ENCODE assay signal across 23 mouse cellular contexts in the genomic region with DNA sequence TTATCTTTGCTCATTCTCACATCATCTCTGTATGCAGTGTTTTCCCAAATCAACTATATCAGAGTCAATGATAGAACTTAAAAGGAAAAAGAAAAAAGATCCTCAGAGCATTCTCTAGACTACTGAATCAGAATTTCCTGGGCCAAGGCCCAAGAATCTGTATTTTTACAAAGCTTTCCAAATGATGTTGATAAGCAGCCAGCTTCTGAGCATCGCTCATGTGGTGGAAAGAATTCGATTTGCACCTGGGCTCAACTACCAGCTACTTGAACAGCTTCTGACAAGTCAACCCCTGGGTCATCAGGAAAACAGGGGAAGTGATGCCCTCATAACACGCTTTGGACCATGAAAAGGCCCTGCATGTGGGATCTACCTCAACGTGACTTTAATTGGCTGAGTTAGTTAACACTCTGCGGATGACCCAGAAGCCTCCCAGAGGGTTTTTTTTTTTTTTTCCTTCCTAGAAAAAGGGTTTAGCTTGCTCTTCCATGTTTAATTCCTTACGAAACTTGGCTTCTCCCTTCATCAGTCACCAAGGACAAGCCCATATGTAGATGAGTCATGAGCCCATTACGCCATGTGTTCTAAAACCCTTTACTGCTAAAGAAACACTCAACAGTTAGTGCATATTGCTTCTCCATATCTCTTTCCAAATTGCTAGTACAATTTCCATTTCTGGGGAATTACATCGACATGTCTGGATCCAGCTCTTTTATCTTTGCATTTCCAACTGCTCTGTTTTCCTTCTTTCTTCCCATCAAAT. TPM values are rescaled to one million over a fixed set of nuclear protein-coding genes. Genes with fewer than 3 reads are reported as not detected.
A peak's percentile ranks its signal among the peaks of the same experiment; 100 is the strongest.
DNase-seq lines count a peak whose midpoint lies in the region; ATAC-seq and TF ChIP-seq lines count a peak whose summit lies in the region.
"Had no signal": no experiment of that assay in that cellular context is flagged by ENCODE, and none has a peak within 500 bp of the region (broad histone marks: within the 10 kb centered on the region; RNA-seq: fewer than 3 reads in every experiment).

No protein-coding gene starts in this region.

- intact Hi-C loops in heart, adult 2 months (cut with DNase I) = no loop called here

- WGBS in heart, adult 2 months = 74% methylated on average over 8 of the region's 8 CpGs
- 90% methylated on average over 8 of the region's 8 CpGs for WGBS in limb, embryonic 10.5 days
- WGBS in stomach, postnatal 0 days = 74% methylated on average over 8 of the region's 8 CpGs

- no peak for TF ChIP-seq EP300 in heart, adult 2 months (IDR thresholded peaks at IDR 0.05; ENCODE audit: insufficient read depth, low read depth, low read length)
- no peak for TF ChIP-seq EP300 in stomach, postnatal 0 days (optimal IDR thresholded peaks at IDR 0.05)

- TF ChIP-seq POLR2A in heart, adult 2 months (IDR thresholded peaks at IDR 0.05; ENCODE audit: insufficient read depth, low read depth, low read length) = no peak

- DNase-seq in heart, adult 11 months = peak; percentile 43
- no peak for DNase-seq in heart, adult 2 months
- peak; percentile 62 for DNase-seq in Muller cell, postnatal 12 days (ENCODE audit: inconsistent ontology term)
- peak; percentile 4 for DNase-seq in fat pad, adult 2 months (ENCODE audit: extremely low read depth, low read depth, low spot score)
- no peak for DNase-seq in limb, embryonic 10.5 days (ENCODE audit: low spot score)
- DNase-seq in left cerebral cortex, adult 18-20 months (ENCODE audit: low spot score in 2 of 2) = no peak
- DNase-seq in stomach, postnatal 0 days (ENCODE audit: low spot score) = no peak
- DNase-seq: adrenal gland, postnatal 10 days; cerebellum, adult 11-12 months; cerebellum, adult 9-11 months; cerebellum, postnatal 36 days; gastrocnemius, postnatal 36 days; kidney, adult 18-20 months had no signal

- no peak overlapping the region for H3K4me3 ChIP-seq in heart, adult 2 months
- H3K4me3 ChIP-seq in limb, embryonic 10.5 days = no peak overlapping the region
- H3K4me3 ChIP-seq in stomach, postnatal 0 days (ENCODE audit: low read depth, low read length) = no peak overlapping the region
- H3K4me3 ChIP-seq: embryonic facial prominence, embryonic 13.5 days; heart, embryonic 12.5 days; hindbrain, embryonic 10.5 days; intestine, embryonic 15.5 days had no signal

- no peaks in the 10 kb centered on the region for H3K27me3 ChIP-seq in heart, adult 2 months (ENCODE audit: control insufficient read depth, insufficient read depth, low read length)
- H3K27me3 ChIP-seq in limb, embryonic 10.5 days (ENCODE audit: low read depth, poor library complexity, severe bottlenecking) = no peaks in the 10 kb centered on the region
- H3K27me3 ChIP-seq in stomach, postnatal 0 days (ENCODE audit: control insufficient read depth, insufficient read depth, low read length) = no peaks in the 10 kb centered on the region
- H3K27me3 ChIP-seq: heart, embryonic 12.5 days; intestine, embryonic 15.5 days had no signal

- no peak for TF ChIP-seq CTCF in heart, adult 2 months (IDR thresholded peaks at IDR 0.05)
- TF ChIP-seq CTCF in stomach, postnatal 0 days (IDR thresholded peaks at IDR 0.05; ENCODE audit: low read depth) = no peak

- no peaks in the 10 kb centered on the region for H3K9me3 ChIP-seq in limb, embryonic 10.5 days (replicated peaks)
- no peaks in the 10 kb centered on the region for H3K9me3 ChIP-seq in stomach, postnatal 0 days (ENCODE audit: control insufficient read depth, low read length)
- H3K9me3 ChIP-seq: embryonic facial prominence, embryonic 13.5 days; G1E; heart, embryonic 12.5 days; hindbrain, embryonic 10.5 days; intestine, embryonic 15.5 days had no signal

- no peak overlapping the region for H3K9ac ChIP-seq in heart, adult 2 months (ENCODE audit: low read depth, low read length)
- H3K9ac ChIP-seq in stomach, postnatal 0 days (ENCODE audit: low read length) = no peak overlapping the region
- H3K9ac ChIP-seq: embryonic facial prominence, embryonic 13.5 days; heart, embryonic 12.5 days; hindbrain, embryonic 14.5 days; intestine, embryonic 15.5 days had no signal

- no peaks in the 10 kb centered on the region for H3K4me1 ChIP-seq in heart, adult 2 months (ENCODE audit: control insufficient read depth, insufficient read depth, low read length)
- no peaks in the 10 kb centered on the region for H3K4me1 ChIP-seq in limb, embryonic 10.5 days
- no peaks in the 10 kb centered on the region for H3K4me1 ChIP-seq in stomach, postnatal 0 days (replicated peaks; ENCODE audit: control insufficient read depth, insufficient read depth)
- H3K4me1 ChIP-seq: embryonic facial prominence, embryonic 13.5 days; heart, embryonic 12.5 days; hindbrain, embryonic 10.5 days; intestine, embryonic 15.5 days had no signal

- H3K79me2 ChIP-seq in heart, adult 2 months (replicated peaks; ENCODE audit: control insufficient read depth, insufficient read depth, low read length) = no peaks in the 10 kb centered on the region

- ATAC-seq in stomach, postnatal 0 days (ENCODE audit: low FRiP score, low TSS enrichment) = no peak
- ATAC-seq: CD4-positive, CD25-positive, alpha-beta regulatory T cell, adult 4 months; forebrain, embryonic 16.5 days; intestine, embryonic 15.5 days had no signal

- H3K36me3 ChIP-seq in heart, adult 2 months (ENCODE audit: control insufficient read depth, insufficient read depth, low read length) = no peaks in the 10 kb centered on the region
- no peaks in the 10 kb centered on the region for H3K36me3 ChIP-seq in limb, embryonic 10.5 days
- no peaks in the 10 kb centered on the region for H3K36me3 ChIP-seq in stomach, postnatal 0 days (ENCODE audit: control insufficient read depth, insufficient read depth, low read length)
- H3K36me3 ChIP-seq: embryonic facial prominence, embryonic 13.5 days; G1E; heart, embryonic 12.5 days; hindbrain, embryonic 10.5 days; intestine, embryonic 15.5 days had no signal

- no peak overlapping the region for H3K27ac ChIP-seq in heart, adult 2 months
- H3K27ac ChIP-seq in limb, embryonic 10.5 days = no peak overlapping the region
- H3K27ac ChIP-seq in stomach, postnatal 0 days (replicated peaks) = no peak overlapping the region
- H3K27ac ChIP-seq: embryonic facial prominence, embryonic 13.5 days; hindbrain, embryonic 10.5 days; hindbrain, embryonic 14.5 days; intestine, embryonic 15.5 days had no signal

- no peak overlapping the region for H3K4me2 ChIP-seq in stomach, postnatal 0 days (replicated peaks; ENCODE audit: low read depth)
- H3K4me2 ChIP-seq: embryonic facial prominence, embryonic 13.5 days; heart, embryonic 12.5 days; hindbrain, embryonic 14.5 days; intestine, embryonic 15.5 days had no signal

RNA-seq across cellular contexts. Expression of a gene that starts 10.3 kb away (rescaled TPM):
- total RNA-seq in heart, adult 2 months (2021) = not detected
- polyA plus RNA-seq in heart, adult 2 months (2012; rRNA removed) = 0.33 TPM in 1 of 2 replicates, not detected in the other
- 7.2 and 10.2 TPM in 2 replicates for polyA plus RNA-seq in limb, embryonic 10.5 days (2016; fragmentation: Nextera tagmentation; extraction: Ambion mirVana)
- 1 to 10 TPM in 1 of 2 experiments, under 1 TPM in 1; 0.98 to 1.0 TPM for total RNA-seq in left cerebral cortex, adult 18-20 months (2021)
- 2.3 and 3.3 TPM in 2 replicates for polyA plus RNA-seq in stomach, postnatal 0 days (2015; fragmentation: Nextera tagmentation; extraction: Ambion mirVana)
- total RNA-seq: gastrocnemius, postnatal 36 days; heart, adult 8-10 months; heart, postnatal 25 days had no signal
- polyA plus RNA-seq: CD4-positive, CD25-positive, alpha-beta regulatory T cell, adult 4 months; G1E; heart, embryonic 12.5 days had no signal

Comparison
In these comparisons a context has a peak if more than half of its experiments do, and no peak if none do; other contexts are left out.
1. DNase-seq: peak in heart, adult 11 months (single experiment), Muller cell, postnatal 12 days (single experiment) and fat pad, adult 2 months (single experiment); none in heart, adult 2 months (0 of 2), limb, embryonic 10.5 days (single experiment), left cerebral cortex, adult 18-20 months (0 of 2) and stomach, postnatal 0 days (single experiment).